Comparison of ENCODE assay signal across 28 mouse cellular contexts in the genomic region with DNA sequence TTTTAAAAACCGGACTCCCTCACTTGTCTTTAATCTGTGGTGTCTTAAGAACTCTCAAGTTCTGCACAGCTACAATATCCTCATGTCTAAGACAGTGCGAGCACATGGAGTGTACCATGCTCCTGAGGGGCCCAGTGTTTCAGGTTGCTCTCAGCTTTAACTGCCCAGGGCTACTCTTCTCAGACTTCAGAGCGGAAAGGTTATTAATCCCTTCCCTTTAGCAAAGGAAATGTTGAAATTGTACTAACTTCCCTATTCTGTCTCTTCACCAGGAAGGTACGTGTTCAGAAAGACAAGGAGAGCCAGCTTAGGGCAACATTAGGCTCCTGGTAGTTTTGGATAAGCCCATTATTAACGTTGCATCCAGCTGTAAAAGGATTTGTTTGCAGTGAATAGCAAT. TPM values are rescaled to one million over a fixed set of nuclear protein-coding genes. Genes with fewer than 3 reads are reported as not detected.
DNase-seq lines count a peak whose midpoint lies in the region; ATAC-seq and TF ChIP-seq lines count a peak whose summit lies in the region.
"Had no signal": no experiment of that assay in that cellular context is flagged by ENCODE, and none has a peak within 500 bp of the region (broad histone marks: within the 10 kb centered on the region; RNA-seq: fewer than 3 reads in every experiment).

No protein-coding gene starts in this region.

- no peak for TF ChIP-seq POLR2A in MEL (IDR thresholded peaks at IDR 0.05; ENCODE audit: control insufficient read depth in 1 of 2, insufficient read depth in 1 of 2, low read depth in 1 of 2, low read length in 2 of 2, poor library complexity in 1 of 2)

- H3K36me3 ChIP-seq in MEL (ENCODE audit: control insufficient read depth in 1 of 2, insufficient read depth in 2 of 2, low read length in 2 of 2), result peaks cover 0 to 33% of the 10 kb centered on the region in 2 experiments; a peak in 2 of 4 replicates
- no peaks in the 10 kb centered on the region for H3K36me3 ChIP-seq in hindbrain, embryonic 14.5 days (replicated peaks; ENCODE audit: control insufficient read depth, insufficient read depth)
- no peaks in the 10 kb centered on the region for H3K36me3 ChIP-seq in midbrain, embryonic 16.5 days (ENCODE audit: control insufficient read depth, insufficient read depth, low read length)
- H3K36me3 ChIP-seq: embryonic facial prominence, embryonic 10.5 days; embryonic facial prominence, embryonic 12.5 days; forebrain, embryonic 15.5 days; G1E had no signal

- peak overlapping the region; percentile 39 for H3K9ac ChIP-seq in MEL (ENCODE audit: control insufficient read depth, low read depth, low read length, poor library complexity, severe bottlenecking)
- no peak overlapping the region for H3K9ac ChIP-seq in hindbrain, embryonic 14.5 days
- no peak overlapping the region for H3K9ac ChIP-seq in midbrain, embryonic 16.5 days (ENCODE audit: low read depth, low read length)
- H3K9ac ChIP-seq: embryonic facial prominence, embryonic 12.5 days; forebrain, embryonic 13.5 days; forebrain, embryonic 15.5 days; forebrain, postnatal 0 days had no signal

- TF ChIP-seq EP300 in MEL (IDR thresholded peaks at IDR 0.05; ENCODE audit: low read depth in 1 of 2, low read length in 2 of 2), result no peak; a peak in 1 of 4 replicates

- H3K4me1 ChIP-seq in MEL (ENCODE audit: control insufficient read depth in 1 of 2, insufficient read depth in 2 of 2, low read length in 2 of 2), result peaks cover 10 to 27% of the 10 kb centered on the region in 2 experiments
- H3K4me1 ChIP-seq in hindbrain, embryonic 14.5 days (replicated peaks; ENCODE audit: control insufficient read depth, insufficient read depth, low read length), result no peaks in the 10 kb centered on the region
- no peaks in the 10 kb centered on the region; the same call in 1 of the 2 replicates for H3K4me1 ChIP-seq in midbrain, embryonic 16.5 days (ENCODE audit: control insufficient read depth, insufficient read depth, low read length)
- H3K4me1 ChIP-seq: embryonic facial prominence, embryonic 12.5 days; forebrain, embryonic 15.5 days had no signal

- H3K27ac ChIP-seq in MEL (ENCODE audit: control insufficient read depth, low read depth, low read length), result peak overlapping the region; percentile 13; the same call in 1 of the 2 replicates
- H3K27ac ChIP-seq in hindbrain, embryonic 14.5 days, result no peak overlapping the region
- H3K27ac ChIP-seq in midbrain, embryonic 16.5 days (ENCODE audit: low read length), result no peak overlapping the region
- H3K27ac ChIP-seq: embryonic facial prominence, embryonic 10.5 days; embryonic facial prominence, embryonic 12.5 days; forebrain, embryonic 13.5 days; forebrain, embryonic 15.5 days had no signal

- no peak for TF ChIP-seq RAD21 in MEL (IDR thresholded peaks at IDR 0.05; ENCODE audit: low read depth, low read length)

- no peak overlapping the region for H3K4me2 ChIP-seq in hindbrain, embryonic 14.5 days (replicated peaks)
- no peak overlapping the region for H3K4me2 ChIP-seq in midbrain, embryonic 16.5 days (ENCODE audit: low read length)
- H3K4me2 ChIP-seq: embryonic facial prominence, embryonic 12.5 days; forebrain, embryonic 13.5 days; forebrain, embryonic 15.5 days had no signal

- DNase-seq in MEL (ENCODE audit: low read depth, low spot score), result peak; percentile 65
- no peak for DNase-seq in hindbrain, embryonic 14.5 days (ENCODE audit: low spot score)
- no peak for DNase-seq in thymus, postnatal 4 days
- DNase-seq in adrenal gland, postnatal 4 days (ENCODE audit: low spot score in 2 of 2), result no peak
- DNase-seq: adrenal gland, adult 2 months; adrenal gland, postnatal 10 days; adrenal gland, postnatal 25 days; B cell, adult 2 months; cerebellum, adult 11-12 months; cerebellum, adult 2 months; cerebellum, adult 9-10 months; cerebellum, postnatal 10 days; cerebellum, postnatal 25 days; embryo, embryonic 11 days; forebrain, postnatal 0 days had no signal

- no peaks in the 10 kb centered on the region for H3K79me2 ChIP-seq in MEL (ENCODE audit: control insufficient read depth, insufficient read depth, low read length, poor library complexity)

- TF ChIP-seq CTCF in MEL (IDR thresholded peaks at IDR 0.05 in 2 of 3, conservative IDR thresholded peaks at IDR 0.05 in 1 of 3; ENCODE audit: control insufficient read depth in 1 of 3, insufficient read depth in 1 of 3, low read depth in 2 of 3, low read length in 3 of 3, poor library complexity in 1 of 3, severe bottlenecking in 1 of 3), result no peak

- H3K27me3 ChIP-seq in MEL (ENCODE audit: control insufficient read depth in 1 of 2, insufficient read depth in 2 of 2, low read length in 2 of 2), result no peaks in the 10 kb centered on the region
- no peaks in the 10 kb centered on the region for H3K27me3 ChIP-seq in hindbrain, embryonic 14.5 days (ENCODE audit: control insufficient read depth, insufficient read depth, low read length)
- H3K27me3 ChIP-seq in midbrain, embryonic 16.5 days (ENCODE audit: control insufficient read depth, insufficient read depth, low read depth, low read length), result no peaks in the 10 kb centered on the region
- H3K27me3 ChIP-seq: CH12.LX; embryonic facial prominence, embryonic 12.5 days; forebrain, embryonic 13.5 days; forebrain, embryonic 15.5 days had no signal

- ATAC-seq in granulocyte monocyte progenitor cell, adult 5-6 weeks (replicated peaks; ENCODE audit: poor library complexity, severe bottlenecking), result peak; percentile 68
- ATAC-seq in megakaryocyte, adult 5-6 weeks (ENCODE audit: poor library complexity, severe bottlenecking), result peak; percentile 59
- peak; percentile 22; the same call in 1 of the 2 replicates for ATAC-seq in neutrophil, adult 5-6 weeks (ENCODE audit: extremely low read depth, insufficient number of reproducible peaks, low FRiP score, poor library complexity, severe bottlenecking)
- ATAC-seq in hindbrain, embryonic 14.5 days (ENCODE audit: low FRiP score), result no peak
- ATAC-seq in midbrain, embryonic 16.5 days, result no peak
- ATAC-seq: CD4-positive, CD25-positive, alpha-beta regulatory T cell, adult 4 months; forebrain, embryonic 13.5 days; forebrain, embryonic 15.5 days; forebrain, postnatal 0 days had no signal

- H3K4me3 ChIP-seq in MEL (ENCODE audit: control insufficient read depth in 1 of 2, insufficient read depth in 1 of 2, low read depth in 2 of 2, low read length in 2 of 2), result peak overlapping the region in 1 of 2 experiments; percentile 17; a peak in 1 of 4 replicates
- H3K4me3 ChIP-seq in hindbrain, embryonic 14.5 days (replicated peaks; ENCODE audit: low read length), result no peak overlapping the region
- H3K4me3 ChIP-seq in midbrain, embryonic 16.5 days (ENCODE audit: low read depth, low read length), result no peak overlapping the region
- H3K4me3 ChIP-seq: embryonic facial prominence, embryonic 10.5 days; embryonic facial prominence, embryonic 12.5 days; forebrain, embryonic 13.5 days; forebrain, embryonic 15.5 days had no signal

- H3K9me3 ChIP-seq in MEL (replicated peaks; ENCODE audit: insufficient read depth, low read length), result no peaks in the 10 kb centered on the region
- H3K9me3 ChIP-seq in hindbrain, embryonic 14.5 days (ENCODE audit: control insufficient read depth, low read length), result no peaks in the 10 kb centered on the region
- no peaks in the 10 kb centered on the region for H3K9me3 ChIP-seq in midbrain, embryonic 16.5 days (replicated peaks; ENCODE audit: control insufficient read depth, low read length, poor library complexity, severe bottlenecking)
- H3K9me3 ChIP-seq: embryonic facial prominence, embryonic 10.5 days; embryonic facial prominence, embryonic 12.5 days; forebrain, embryonic 13.5 days; forebrain, embryonic 15.5 days; G1E had no signal

- WGBS in hindbrain, embryonic 14.5 days, result 77% methylated on average over 5 of the region's 5 CpGs
- 52% methylated on average over 5 of the region's 5 CpGs for WGBS in midbrain, embryonic 16.5 days

TF ChIP-seq in MEL, 35 proteins besides CTCF, POLR2A, EP300 and RAD21 (continues in another document):
- TF ChIP-seq JUND (IDR thresholded peaks at IDR 0.05; ENCODE audit: low read depth, low read length) (no peak), ZMIZ1 (IDR thresholded peaks at IDR 0.05; ENCODE audit: low read depth, low read length) (no peak), NELFE (IDR thresholded peaks at IDR 0.05; ENCODE audit: low read depth, low read length) (no peak), MAFK (IDR thresholded peaks at IDR 0.05; ENCODE audit: borderline replicate concordance, low read depth, low read length) (no peak), TAL1 (IDR thresholded peaks at IDR 0.05; ENCODE audit: low read length) (no peak), TBP (IDR thresholded peaks at IDR 0.05; ENCODE audit: low read depth, low read length) (0 out of 2 replicates have a peak, but pooled peaks have one; percentile 57), MYB (IDR thresholded peaks at IDR 0.05; ENCODE audit: low read depth, low read length) (no peak), MAX (IDR thresholded peaks at IDR 0.05; ENCODE audit: low read length) (peak; percentile 59)

RNA-seq across cellular contexts. Expression of a gene that starts 43.0 kb away (rescaled TPM):
- not detected in 2 replicates for total RNA-seq in MEL (2012; rRNA removed)
- not detected for polyA plus RNA-seq in MEL (2012; ENCODE audit: insufficient read depth in 1 of 2, insufficient read length in 2 of 2, low read depth in 1 of 2, low replicate concordance in 2 of 2, missing spikeins in 1 of 2)
- not detected in 2 replicates for total RNA-seq in granulocyte monocyte progenitor cell, adult 5-6 weeks (2014; fragmentation: Nextera tagmentation)
- total RNA-seq in granulocyte monocyte progenitor cell, adult 5-6 weeks (2017), result not detected in 2 replicates
- not detected in 2 replicates for total RNA-seq in megakaryocyte, adult 5-6 weeks (2015)
- total RNA-seq in megakaryocyte, adult 5-6 weeks (2017), result not detected in 2 replicates
- not detected in 2 replicates for total RNA-seq in neutrophil, adult 5-6 weeks (2017)
- not detected in 2 replicates for polyA plus RNA-seq in hindbrain, embryonic 14.5 days (2014; fragmentation: Nextera tagmentation; extraction: Ambion mirVana)
- total RNA-seq in adrenal gland, postnatal 4 days (2021), result not detected
- not detected in 2 replicates for polyA plus RNA-seq in midbrain, embryonic 16.5 days (2015; fragmentation: Nextera tagmentation; extraction: Ambion mirVana)
- total RNA-seq: adrenal gland, adult 2 months; adrenal gland, postnatal 10 days; adrenal gland, postnatal 25 days; CH12.LX; forebrain, postnatal 0 days had no signal
- polyA plus RNA-seq: adrenal gland, adult 2 months; CD4-positive, CD25-positive, alpha-beta regulatory T cell, adult 4 months; cerebellum, adult 2 months; embryonic facial prominence, embryonic 10.5 days; embryonic facial prominence, embryonic 12.5 days; embryonic facial prominence, embryonic 14.5 days; forebrain, embryonic 11.5 days; forebrain, embryonic 13.5 days; forebrain, embryonic 15.5 days; forebrain, postnatal 0 days; G1E had no signal

RNA-seq across cellular contexts. Expression of a gene that starts 45.2 kb away (rescaled TPM):
- 1.0 and 1.5 TPM in 2 replicates for total RNA-seq in MEL (2012; rRNA removed)
- 1 to 10 TPM in 1 of 2 experiments, not detected in 1; 2.4 TPM for polyA plus RNA-seq in MEL (2012; ENCODE audit: insufficient read depth in 1 of 2, insufficient read length in 2 of 2, low read depth in 1 of 2, low replicate concordance in 2 of 2, missing spikeins in 1 of 2)
- total RNA-seq in granulocyte monocyte progenitor cell, adult 5-6 weeks (2014; fragmentation: Nextera tagmentation), result 4.7 TPM in 1 of 2 replicates, not detected in the other
- total RNA-seq in granulocyte monocyte progenitor cell, adult 5-6 weeks (2017), result 1.3 TPM in 1 of 2 replicates, not detected in the other
- 1.0 TPM in 1 of 2 replicates, not detected in the other for total RNA-seq in megakaryocyte, adult 5-6 weeks (2015)
- total RNA-seq in megakaryocyte, adult 5-6 weeks (2017), result 0.26 and 4.6 TPM in 2 replicates
- total RNA-seq in neutrophil, adult 5-6 weeks (2017), result 1.4 and 1.5 TPM in 2 replicates
- 26.2 and 29.6 TPM in 2 replicates for polyA plus RNA-seq in hindbrain, embryonic 14.5 days (2014; fragmentation: Nextera tagmentation; extraction: Ambion mirVana)
- total RNA-seq in adrenal gland, postnatal 4 days (2021), result 10 to 100 TPM; 39.7 to 47.5 TPM
- 32.5 and 33.6 TPM in 2 replicates for polyA plus RNA-seq in midbrain, embryonic 16.5 days (2015; fragmentation: Nextera tagmentation; extraction: Ambion mirVana)

Comparison
In these comparisons a context has a peak if more than half of its experiments do, and no peak if none do; other contexts are left out.
1. ATAC-seq: peak in granulocyte monocyte progenitor cell, adult 5-6 weeks (single experiment), megakaryocyte, adult 5-6 weeks (single experiment) and neutrophil, adult 5-6 weeks (single experiment); none in hindbrain, embryonic 14.5 days (single experiment) and midbrain, embryonic 16.5 days (single experiment).
2. RNA of a gene that starts 45.2 kb away (total RNA-seq): 39.7 to 47.5 TPM in adrenal gland, postnatal 4 days; 1.0 to 1.5 TPM in MEL, 1.4 to 1.5 TPM in neutrophil, adult 5-6 weeks, 1.3 to 4.7 TPM in granulocyte monocyte progenitor cell, adult 5-6 weeks and 0.26 to 4.6 TPM in megakaryocyte, adult 5-6 weeks; every median in the first group is over 4 times any median in the second.